Mouse (Mus musculus) naive thymus-derived CD4-positive, alpha-beta T cell, adult 2 months (primary cell): Measurements from ENCODE around the gene Fxr1.
"Not testable (repeated sequence)": the region's sequence is repeated elsewhere in the genome, so short reads cannot be mapped to it uniquely, and the experiment has no call there.

Experiments
- DNase-seq: peaks from one replicate; pipeline ENCODE4 v3.0.0-alpha.2; 2011; ENCODE audit warnings: low read depth

The Fxr1 gene

GRCm38 (mm10) chr3:34019540-34020381, at the start of gene Fxr1:
Fxr1 (plus strand) TSS chr3:34019943.
- peak; percentile 87 for DNase-seq

GRCm38 (mm10) chr3:33979395-33979794, 40.3 kb upstream of the Fxr1 start:
- DNase-seq, result no peak

DNA sequence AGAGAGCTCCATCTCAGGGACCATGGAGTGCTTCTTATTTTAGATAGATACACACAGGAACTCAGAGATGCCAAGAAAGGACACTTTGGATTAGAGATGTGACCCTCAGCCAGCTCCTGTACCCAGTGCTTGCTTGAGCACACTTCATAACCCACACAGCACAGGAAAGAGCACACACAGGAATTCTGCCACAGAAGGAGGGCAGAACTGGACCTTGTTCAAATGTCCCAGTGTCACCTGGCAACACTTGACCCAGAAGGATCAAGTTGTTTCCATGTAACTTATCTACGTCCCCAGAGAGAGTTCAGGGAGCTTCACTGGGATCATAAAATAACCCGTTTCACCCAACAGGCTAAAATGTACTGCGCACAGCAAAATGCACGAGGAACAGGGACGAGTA, 37.0 kb upstream of the Fxr1 start:
- no peak for DNase-seq

DNA sequence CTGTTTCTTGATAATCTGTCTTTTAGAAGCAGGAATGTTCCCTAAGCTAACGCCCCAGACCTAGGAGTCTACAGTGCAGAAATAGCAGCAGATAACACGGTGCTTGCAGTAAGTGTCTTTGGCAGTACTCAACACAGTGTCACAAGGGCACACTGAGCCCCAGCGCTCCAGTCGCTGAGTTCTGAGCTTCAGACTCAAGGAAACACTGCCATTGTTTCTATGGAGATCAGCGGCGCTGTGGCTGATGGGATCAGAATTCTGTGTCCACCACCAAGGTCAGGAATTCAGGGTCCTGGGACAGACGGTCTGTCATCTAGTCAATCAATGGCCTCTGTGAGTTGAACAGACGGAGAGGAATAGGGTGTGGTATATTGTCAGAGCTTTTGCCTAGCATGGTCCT, 30.4 kb upstream of the Fxr1 start:
- no peak for DNase-seq

GRCm38 (mm10) chr3:33990451-33990850, 29.3 kb upstream of the Fxr1 start:
- no peak for DNase-seq

- DNase-seq, result no peak
Measured at GRCm38 (mm10) chr3:33990921-33991320, 28.8 kb upstream of the Fxr1 start.

DNA sequence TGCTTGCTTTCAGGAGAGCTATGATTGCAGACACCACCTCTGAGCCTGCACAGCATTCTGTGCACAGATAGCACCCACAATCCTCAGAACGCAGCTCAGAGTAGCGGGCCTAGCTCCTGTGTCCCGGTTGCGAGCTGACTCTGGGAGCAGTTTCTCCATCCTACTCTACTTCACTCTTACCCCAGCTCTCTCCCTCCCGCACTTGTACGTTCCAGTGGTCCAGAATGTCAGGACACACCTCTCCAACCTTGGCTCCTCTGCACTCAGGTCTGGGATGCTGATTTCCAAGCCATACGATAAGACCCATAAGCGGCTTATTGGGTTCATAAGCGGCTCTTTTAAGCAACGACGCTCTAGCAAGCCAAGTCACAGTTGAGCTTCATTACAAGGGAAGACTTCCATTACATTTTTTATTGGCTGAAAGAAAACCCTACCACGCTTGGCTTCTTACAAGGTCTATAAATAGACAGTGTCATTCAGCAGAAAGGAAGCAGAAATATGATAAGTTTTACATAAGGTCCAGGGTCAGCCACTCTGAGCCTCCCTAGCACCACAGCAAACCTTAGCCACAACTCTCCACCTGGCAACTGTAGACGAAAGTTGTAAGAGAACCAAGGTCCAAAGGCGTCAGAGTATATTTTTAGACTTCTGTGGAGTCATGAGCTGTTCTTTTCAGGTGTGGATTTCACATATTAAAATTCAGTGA, 26.2 kb upstream of the Fxr1 start:
- no peak for DNase-seq

GRCm38 (mm10) chr3:33994127-33994488, 25.6 kb upstream of the Fxr1 start:
- DNase-seq, result no peak

GRCm38 (mm10) chr3:34001691-34002090, 18.1 kb upstream of the Fxr1 start:
- DNase-seq, result not testable (repeated sequence)

DNA sequence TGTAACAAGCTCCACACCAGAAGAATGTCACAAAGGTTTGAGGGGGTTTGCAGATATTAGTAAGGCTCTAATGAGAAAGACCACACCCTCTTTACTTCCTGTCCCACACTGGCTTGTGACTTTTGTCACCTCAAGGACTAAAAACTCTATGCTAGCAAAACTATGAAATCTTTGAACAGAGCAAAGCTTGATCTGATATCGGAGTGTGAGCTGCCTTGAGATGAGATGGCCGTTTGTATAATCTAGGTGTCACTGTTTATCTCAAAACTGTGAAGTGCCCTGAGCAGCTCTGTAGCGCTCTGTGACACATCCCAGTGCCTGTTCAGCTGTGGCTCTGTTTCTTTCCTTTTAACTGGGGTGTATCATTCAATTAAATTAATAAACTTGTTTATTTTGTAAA, 15.9 kb upstream of the Fxr1 start:
- no peak for DNase-seq

DNA sequence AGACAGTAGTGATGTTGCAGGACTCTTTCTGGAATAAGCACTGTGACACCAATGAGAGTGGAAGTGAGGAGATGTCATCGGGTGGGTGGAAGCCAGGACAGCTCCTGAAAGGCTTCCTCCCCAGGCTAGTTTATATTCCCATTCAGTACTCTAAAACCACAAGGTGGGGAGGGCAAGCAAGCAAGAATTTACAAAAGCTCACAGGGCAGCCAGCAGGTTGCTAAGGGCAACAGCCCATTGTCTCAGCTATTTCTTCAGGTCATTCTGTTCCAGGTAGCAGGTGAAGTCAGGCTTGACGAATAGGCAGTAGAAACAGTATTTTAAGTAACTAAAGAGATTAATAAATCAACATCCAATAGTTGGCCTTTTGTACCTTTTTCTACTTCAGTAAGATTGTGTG, 13.4 kb upstream of the Fxr1 start:
- DNase-seq, result no peak

DNA sequence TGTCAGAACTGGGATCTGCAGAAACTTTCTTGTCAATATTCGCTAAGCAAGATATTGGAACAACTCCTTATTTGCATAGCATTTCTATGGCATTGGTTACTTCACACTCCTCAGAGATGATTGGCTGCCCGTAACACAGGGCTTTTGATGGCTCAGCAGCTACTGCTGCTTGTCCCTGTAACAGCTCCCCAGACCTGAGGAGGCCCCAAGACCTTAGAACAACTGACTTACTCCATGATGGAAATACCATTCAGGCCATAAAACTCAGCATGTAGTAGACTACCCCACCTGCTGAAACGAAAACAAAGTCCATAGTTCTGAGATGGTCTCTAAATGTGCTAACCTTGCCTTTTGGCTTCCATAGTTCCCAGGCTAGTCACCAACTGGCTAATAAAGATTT, 12.9 kb upstream of the Fxr1 start:
- no peak for DNase-seq

GRCm38 (mm10) chr3:34007611-34008010, 12.1 kb upstream of the Fxr1 start:
- no peak for DNase-seq

GRCm38 (mm10) chr3:34008191-34008590, 11.6 kb upstream of the Fxr1 start:
- DNase-seq, result no peak

DNA sequence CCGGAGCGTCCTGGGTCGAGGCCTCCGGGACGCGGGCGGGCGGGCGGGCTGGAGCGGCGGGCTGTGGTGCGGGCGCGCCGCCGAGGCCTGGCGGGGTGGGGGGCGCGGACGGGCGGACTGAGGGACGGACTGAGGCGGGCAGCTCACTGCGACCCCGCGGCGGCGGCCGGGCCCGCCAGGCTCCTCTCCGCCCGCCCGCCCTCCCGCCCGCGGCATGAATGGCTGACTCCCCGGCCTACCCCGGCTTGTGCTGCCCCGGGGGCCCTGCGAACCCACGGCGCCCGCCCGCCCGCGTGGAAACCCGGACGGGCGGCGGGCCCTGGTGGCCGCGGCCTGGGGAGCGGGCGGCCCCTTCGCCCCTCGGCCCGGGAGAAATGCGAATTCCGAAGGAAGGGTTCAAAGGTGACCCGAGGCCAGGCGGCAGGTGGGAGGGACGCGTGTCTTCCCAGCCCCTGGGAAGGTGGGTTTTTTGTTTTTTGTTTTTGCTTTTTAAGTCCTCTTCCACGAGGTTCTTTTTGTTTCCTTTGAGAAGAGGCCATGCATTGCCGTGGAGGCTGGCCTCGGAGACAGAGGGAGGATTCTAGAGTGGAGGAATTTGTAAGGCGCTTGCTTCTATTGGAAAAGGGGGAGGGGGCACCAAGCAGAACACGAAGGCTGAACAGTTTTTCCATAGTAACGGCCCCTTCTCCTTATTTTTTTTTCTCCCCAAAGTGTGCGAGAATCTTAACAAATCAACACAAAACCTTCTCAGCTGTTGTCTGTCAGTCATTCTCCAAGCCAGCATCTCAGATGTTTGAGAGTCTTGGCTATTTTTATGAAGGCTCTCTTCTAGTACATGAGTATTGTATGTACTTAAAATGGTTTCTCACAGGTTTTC, 877 bp downstream of the Fxr1 start:
- DNase-seq, result peak; percentile 36

DNA sequence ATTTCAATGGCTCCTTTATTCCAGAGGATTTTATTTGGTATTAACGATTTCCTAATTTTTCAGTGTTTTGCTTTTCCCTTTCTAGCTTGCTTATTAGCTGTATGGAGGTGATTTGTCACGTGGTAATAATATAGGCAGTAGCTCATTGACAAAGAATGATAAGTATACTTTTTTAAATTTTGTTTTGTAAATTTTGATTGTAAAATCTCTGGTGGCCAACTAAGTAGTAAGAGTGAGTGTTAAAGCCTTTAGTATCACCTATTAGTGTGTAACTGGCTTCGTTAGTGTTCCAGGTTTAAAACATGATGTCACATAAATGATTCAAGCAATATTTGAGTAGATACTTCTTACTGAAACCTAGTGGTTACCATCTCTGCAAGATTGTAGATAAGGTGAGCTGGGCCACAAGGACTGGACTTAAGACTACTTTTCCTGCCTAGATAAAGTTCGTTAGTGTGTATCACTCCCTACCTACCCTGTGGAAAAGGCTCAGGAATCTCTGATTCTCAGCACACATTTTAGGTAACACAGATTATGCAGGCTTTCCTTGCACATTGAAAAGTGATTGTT, 1.6 kb downstream of the Fxr1 start:
- DNase-seq, result no peak

DNA sequence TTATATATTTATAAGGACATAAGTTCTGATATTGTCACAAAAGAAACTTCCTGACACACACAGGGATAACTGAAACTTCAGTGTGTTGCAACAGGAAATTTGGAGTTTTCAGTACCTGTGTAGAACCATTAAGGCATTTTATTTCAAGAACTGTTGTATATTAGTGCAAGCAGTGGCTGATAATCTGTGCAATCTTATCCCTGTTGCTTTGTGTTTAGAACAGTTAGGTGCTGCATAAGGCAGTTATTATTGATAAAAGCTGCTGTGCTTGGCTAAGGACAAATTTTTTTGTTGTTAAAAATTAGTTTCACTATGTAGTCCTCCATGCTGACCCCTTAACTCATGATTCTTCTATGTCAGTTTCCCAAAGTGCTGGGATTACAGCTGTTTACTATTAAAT, 9.2 kb downstream of the Fxr1 start:
- DNase-seq, result no peak

DNA sequence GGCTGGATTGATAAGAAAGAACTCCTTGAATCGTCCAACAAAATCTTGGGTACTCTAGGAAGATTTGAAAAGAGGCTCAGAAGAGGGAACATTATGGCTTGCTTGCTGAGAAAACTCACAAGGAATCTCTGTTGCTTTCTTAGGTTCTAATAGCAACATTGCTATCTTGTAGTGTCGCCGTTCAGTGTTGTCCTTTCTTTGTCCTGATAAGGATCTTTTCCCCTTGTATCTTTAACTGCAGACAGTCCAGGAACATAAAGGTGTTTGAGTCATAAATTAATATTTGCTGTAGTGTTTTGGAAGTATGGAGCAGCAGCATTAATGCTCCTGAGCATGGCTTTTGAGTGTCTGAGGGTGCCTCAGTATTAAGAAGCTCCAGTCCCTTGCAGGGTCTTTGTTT, 10.9 kb downstream of the Fxr1 start:
- no peak for DNase-seq

- peak; percentile 26 for DNase-seq
Measured at GRCm38 (mm10) chr3:34033720-34034364, 14.1 kb downstream of the Fxr1 start.

DNA sequence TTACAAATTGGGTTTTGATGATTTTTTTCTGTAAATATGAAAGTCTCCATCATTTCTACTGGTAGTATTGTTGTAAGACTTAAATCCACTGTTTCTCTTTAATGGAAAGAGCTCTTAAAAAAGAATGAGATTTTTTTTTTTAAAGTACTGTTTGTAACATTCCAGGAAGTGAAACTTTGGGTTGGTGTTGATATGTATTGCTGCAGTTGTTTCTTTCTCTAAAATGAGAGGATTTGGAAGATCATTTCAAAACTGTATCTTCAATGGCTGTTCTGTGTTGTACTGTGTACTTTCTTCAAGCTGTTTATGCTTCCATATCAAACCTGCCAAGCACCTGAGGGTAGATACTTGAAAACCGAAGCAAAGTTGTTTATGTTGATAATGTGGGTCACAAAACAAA, 15.1 kb downstream of the Fxr1 start:
- DNase-seq, result no peak

DNA sequence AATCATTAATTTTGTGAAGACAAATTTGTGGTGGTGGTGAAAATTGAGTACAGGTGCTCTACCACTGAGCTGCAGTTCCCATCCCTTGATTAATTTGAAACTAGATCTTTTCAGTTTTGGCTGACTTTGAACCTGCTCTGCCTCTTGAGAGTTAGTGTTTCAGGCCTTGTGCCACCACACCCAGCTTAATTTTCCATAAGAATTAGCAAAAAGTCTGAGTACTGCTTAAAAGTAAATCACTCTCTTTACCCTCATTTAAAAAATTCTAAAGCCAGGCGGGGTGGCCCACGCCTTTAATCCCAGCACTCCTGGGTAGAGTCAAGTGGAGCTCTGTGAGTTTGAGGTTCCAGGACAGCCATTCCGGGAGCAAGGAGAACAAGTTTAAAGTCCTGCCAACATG, 16.0 kb downstream of the Fxr1 start:
- no peak for DNase-seq

DNA sequence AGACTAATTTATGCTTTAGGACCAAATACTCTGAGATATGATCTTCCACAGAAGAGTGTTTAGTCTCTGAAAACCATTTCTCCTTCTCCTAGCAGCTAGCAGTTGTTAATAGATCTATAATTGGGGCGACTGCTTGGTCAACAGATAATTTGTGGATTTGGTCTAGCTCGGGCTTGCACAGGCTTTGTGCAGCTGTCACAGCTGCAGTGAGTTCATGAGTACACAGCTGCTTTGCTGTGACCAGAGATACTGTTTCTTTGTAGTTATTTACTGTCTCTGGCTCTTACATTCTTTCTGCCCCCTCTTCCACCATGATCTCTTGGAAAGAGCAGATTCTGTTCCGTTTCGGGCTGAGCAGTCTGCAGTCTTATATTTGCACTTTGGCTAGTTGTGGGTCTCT, 22.2 kb downstream of the Fxr1 start:
- DNase-seq, result no peak
